11 mouse cellular contexts compared by ENCODE assay signal in genomic region chr9:68340921-68341320, GRCm38 (mm10).
DNase-seq lines count a peak whose midpoint lies in the region.
"Had no signal": no experiment of that assay in that cellular context is flagged by ENCODE, and none has a peak within 500 bp of the region (broad histone marks: within the 10 kb centered on the region; RNA-seq: fewer than 3 reads in every experiment).

No protein-coding gene starts in this region.

- intact Hi-C loops in gastrocnemius, postnatal 36 days (cut with DNase I) = no loop called here

- DNase-seq in adrenal gland, adult (ENCODE audit: inconsistent age in 2 of 2, low spot score in 1 of 2) = peak; percentile 84 to 87
- no peak for DNase-seq in adrenal gland, postnatal 4 days (ENCODE audit: low spot score in 2 of 2)
- DNase-seq in adrenal gland, adult 18-20 months (ENCODE audit: low spot score in 2 of 2) = peak; percentile 20 to 23
- DNase-seq in adrenal gland, postnatal 10 days = peak; percentile 38
- peak; percentile 78 to 84 for DNase-seq in adrenal gland, postnatal 36 days
- DNase-seq in frontal cortex, postnatal 36 days (ENCODE audit: low spot score in 2 of 2) = no peak
- no peak for DNase-seq in gastrocnemius, postnatal 36 days
- DNase-seq: cerebellum, adult 8-10 months; gastrocnemius, postnatal 10 days; heart, adult 11 months; kidney, adult 11 months had no signal

Comparison
In these comparisons a context has a peak if more than half of its experiments do, and no peak if none do; other contexts are left out.
1. DNase-seq: peak in adrenal gland, adult (2 of 2), adrenal gland, adult 18-20 months (2 of 2), adrenal gland, postnatal 10 days (single experiment) and adrenal gland, postnatal 36 days (2 of 2); none in adrenal gland, postnatal 4 days (0 of 2), frontal cortex, postnatal 36 days (0 of 2) and gastrocnemius, postnatal 36 days (0 of 2).